Mouse (Mus musculus): ENCODE results near the gene Ptprb. TPM values are rescaled to one million over a fixed set of nuclear protein-coding genes. Genes with fewer than 3 reads are reported as not detected.

Ptprb gene
- total and polyA plus RNA-seq, 3 experiments = not detected

DNA sequence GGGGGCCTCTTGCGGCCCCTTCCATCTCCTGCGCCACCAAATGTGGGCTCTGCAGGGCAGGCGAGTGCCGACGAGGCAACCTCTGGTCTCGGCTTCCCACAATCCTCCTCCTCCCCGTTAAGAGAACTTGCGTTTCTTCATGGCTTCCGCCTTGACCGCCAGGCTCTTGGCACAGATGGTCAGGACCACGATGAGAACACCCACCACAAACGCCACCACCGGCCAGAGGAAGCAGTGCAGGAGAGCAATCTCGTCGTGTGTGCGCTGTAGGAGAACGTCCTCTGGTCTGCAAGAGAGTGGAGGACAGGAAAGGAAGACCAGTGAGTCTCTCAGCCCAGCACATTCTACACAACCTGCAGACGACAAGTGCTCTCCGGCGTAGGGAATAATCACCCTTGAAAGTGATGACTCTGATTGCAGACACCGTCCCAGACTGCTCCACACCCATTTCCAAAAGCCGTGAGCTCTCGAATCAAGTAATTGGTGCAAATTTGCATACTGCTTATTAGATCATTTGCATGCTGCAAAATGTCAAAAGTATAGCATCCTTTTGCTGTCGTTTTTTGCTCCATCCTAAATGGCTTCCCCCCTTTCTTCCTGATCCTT lies 142.9 kb downstream of the Ptprb start:
- no peaks in the 10 kb centered on the region for H3K36me3 ChIP-seq (ENCODE audit: control insufficient read depth in 1 of 2, insufficient read depth in 2 of 2, low read length in 2 of 2)
- no peaks in the 10 kb centered on the region for H3K27me3 ChIP-seq (ENCODE audit: control insufficient read depth in 1 of 2, insufficient read depth in 2 of 2, low read length in 2 of 2)
- H3K4me1 ChIP-seq (ENCODE audit: control insufficient read depth in 1 of 2, insufficient read depth in 2 of 2, low read length in 2 of 2) = no peaks in the 10 kb centered on the region
- H3K27ac ChIP-seq (ENCODE audit: control insufficient read depth, low read depth, low read length) = no peak overlapping the region
- no peak for DNase-seq (ENCODE audit: low read depth, low spot score)
- no peaks in the 10 kb centered on the region for H3K9me3 ChIP-seq (replicated peaks; ENCODE audit: insufficient read depth, low read length)
- no peak for TF ChIP-seq USF1 (IDR thresholded peaks at IDR 0.05; ENCODE audit: low read depth, low read length)
- no peak for TF ChIP-seq MYB (IDR thresholded peaks at IDR 0.05; ENCODE audit: low read depth, low read length)
- no peak for TF ChIP-seq MAZ (IDR thresholded peaks at IDR 0.05; ENCODE audit: low read depth, low read length)
- no peak for TF ChIP-seq SMC3 (IDR thresholded peaks at IDR 0.05; ENCODE audit: low read depth, low read length)
- TF ChIP-seq NELFE (IDR thresholded peaks at IDR 0.05; ENCODE audit: low read depth, low read length) = no peak
- no peak for TF ChIP-seq ZMIZ1 (IDR thresholded peaks at IDR 0.05; ENCODE audit: low read depth, low read length)
- TF ChIP-seq POLR2A (IDR thresholded peaks at IDR 0.05; ENCODE audit: control insufficient read depth in 1 of 2, insufficient read depth in 1 of 2, low read depth in 1 of 2, low read length in 2 of 2, poor library complexity in 1 of 2) = no peak
- no peak for TF ChIP-seq CHD1 (IDR thresholded peaks at IDR 0.05; ENCODE audit: low read depth, low read length)
- TF ChIP-seq KAT2A (conservative IDR thresholded peaks at IDR 0.05; ENCODE audit: low read depth, low read length) = no peak
- no peak for TF ChIP-seq TAL1 (IDR thresholded peaks at IDR 0.05; ENCODE audit: low read length)
- TF ChIP-seq MAX (IDR thresholded peaks at IDR 0.05; ENCODE audit: low read length) = no peak
- TF ChIP-seq GATA1 (IDR thresholded peaks at IDR 0.05; ENCODE audit: low read depth, low read length) = no peak
- no peak for TF ChIP-seq GABPA (IDR thresholded peaks at IDR 0.05; ENCODE audit: low read depth, low read length)
- no peak for TF ChIP-seq RAD21 (IDR thresholded peaks at IDR 0.05; ENCODE audit: low read depth, low read length)
- H3K4me3 ChIP-seq (ENCODE audit: control insufficient read depth in 1 of 2, insufficient read depth in 1 of 2, low read depth in 2 of 2, low read length in 2 of 2) = no peak overlapping the region
- H3K9ac ChIP-seq (ENCODE audit: control insufficient read depth, low read depth, low read length, poor library complexity, severe bottlenecking) = no peak overlapping the region
- H3K79me2 ChIP-seq (ENCODE audit: control insufficient read depth, insufficient read depth, low read length, poor library complexity) = no peaks in the 10 kb centered on the region

DNA sequence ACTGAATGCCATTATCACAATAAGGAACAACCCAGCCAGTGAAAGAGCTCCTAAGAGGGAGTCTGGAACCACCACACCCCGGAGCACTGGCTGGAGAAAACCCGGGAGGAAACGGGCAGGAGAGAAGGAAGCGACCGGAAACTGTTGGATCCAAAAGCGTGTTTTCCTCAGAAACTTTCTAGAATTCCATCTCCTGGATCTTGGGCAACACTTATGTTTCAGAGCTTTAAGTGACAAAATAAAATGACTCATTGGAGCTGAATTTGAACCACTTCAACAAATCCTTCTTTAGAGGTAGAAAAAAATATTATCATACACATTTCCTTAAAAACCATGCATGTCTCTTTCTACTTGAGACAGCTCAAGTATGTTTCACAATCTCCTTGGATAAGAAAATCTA lies 145.7 kb downstream of the Ptprb start:
- H3K27me3 ChIP-seq (ENCODE audit: control insufficient read depth in 1 of 2, insufficient read depth in 2 of 2, low read length in 2 of 2) = no peaks in the 10 kb centered on the region
- H3K4me1 ChIP-seq (ENCODE audit: control insufficient read depth in 1 of 2, insufficient read depth in 2 of 2, low read length in 2 of 2) = no peaks in the 10 kb centered on the region
- no peak overlapping the region for H3K27ac ChIP-seq (ENCODE audit: control insufficient read depth, low read depth, low read length)
- TF ChIP-seq NELFE (IDR thresholded peaks at IDR 0.05; ENCODE audit: low read depth, low read length) = no peak
- TF ChIP-seq NRF1 (IDR thresholded peaks at IDR 0.05; ENCODE audit: insufficient read depth, low read depth, low read length, poor library complexity, severe bottlenecking) = no peak
- TF ChIP-seq GABPA (IDR thresholded peaks at IDR 0.05; ENCODE audit: low read depth, low read length) = no peak
- no peak for TF ChIP-seq POLR2A (IDR thresholded peaks at IDR 0.05; ENCODE audit: control insufficient read depth in 1 of 2, insufficient read depth in 1 of 2, low read depth in 1 of 2, low read length in 2 of 2, poor library complexity in 1 of 2)
- TF ChIP-seq CHD2 (IDR thresholded peaks at IDR 0.05; ENCODE audit: low read length) = no peak
- no peak for TF ChIP-seq MAFK (IDR thresholded peaks at IDR 0.05; ENCODE audit: borderline replicate concordance, low read depth, low read length)
- no peak for TF ChIP-seq TAL1 (IDR thresholded peaks at IDR 0.05; ENCODE audit: low read length)
- TF ChIP-seq MYB (IDR thresholded peaks at IDR 0.05; ENCODE audit: low read depth, low read length) = no peak
- no peak for TF ChIP-seq KAT2A (conservative IDR thresholded peaks at IDR 0.05; ENCODE audit: low read depth, low read length)
- no peak for TF ChIP-seq GATA1 (IDR thresholded peaks at IDR 0.05; ENCODE audit: low read depth, low read length)
- no peak for TF ChIP-seq RCOR1 (IDR thresholded peaks at IDR 0.05; ENCODE audit: low read depth, low read length)
- TF ChIP-seq CHD1 (IDR thresholded peaks at IDR 0.05; ENCODE audit: low read depth, low read length) = no peak
- TF ChIP-seq SIN3A (IDR thresholded peaks at IDR 0.05; ENCODE audit: low read length) = no peak
- TF ChIP-seq ELF1 (IDR thresholded peaks at IDR 0.05; ENCODE audit: low read depth, low read length) = no peak
- no peak for TF ChIP-seq CTCF (IDR thresholded peaks at IDR 0.05 in 2 of 3, conservative IDR thresholded peaks at IDR 0.05 in 1 of 3; ENCODE audit: control insufficient read depth in 1 of 3, insufficient read depth in 1 of 3, low read depth in 2 of 3, low read length in 3 of 3, poor library complexity in 1 of 3, severe bottlenecking in 1 of 3)
- no peaks in the 10 kb centered on the region for H3K79me2 ChIP-seq (ENCODE audit: control insufficient read depth, insufficient read depth, low read length, poor library complexity)
- no peak overlapping the region for H3K9ac ChIP-seq (ENCODE audit: control insufficient read depth, low read depth, low read length, poor library complexity, severe bottlenecking)
- no peaks in the 10 kb centered on the region for H3K36me3 ChIP-seq (ENCODE audit: control insufficient read depth in 1 of 2, insufficient read depth in 2 of 2, low read length in 2 of 2)
- H3K9me3 ChIP-seq (replicated peaks; ENCODE audit: insufficient read depth, low read length) = no peaks in the 10 kb centered on the region
- H3K4me3 ChIP-seq (ENCODE audit: control insufficient read depth in 1 of 2, insufficient read depth in 1 of 2, low read depth in 2 of 2, low read length in 2 of 2) = no peak overlapping the region
- no peak for DNase-seq (ENCODE audit: low read depth, low spot score)
